Mouse (Mus musculus) frontal cortex, postnatal 25 days (tissue): ENCODE data around the gene Rnf187.

ENCODE experiments used
- DNase-seq, 2 experiments: peaks; one replicate each; pipeline ENCODE4 v3.0.0; 2022; ENCODE audit warnings: low spot score in 2 of 2

The Rnf187 gene

GRCm38 (mm10) chr11:58938322-58939087, at the start of gene Rnf187:
Gene Rnf187 (minus strand): TSS chr11:58938916.
- peak; percentile 85 to 86 for DNase-seq

GRCm38 (mm10) chr11:58985299-58985917, 46.7 kb upstream of the Rnf187 start:
- no peak for DNase-seq

GRCm38 (mm10) chr11:58984657-58985056, 45.9 kb upstream of the Rnf187 start:
- no peak for DNase-seq

GRCm38 (mm10) chr11:58983691-58984341, 45.1 kb upstream of the Rnf187 start:
- no peak for DNase-seq

- no peak for DNase-seq
Observed at GRCm38 (mm10) chr11:58982471-58983097, 43.9 kb upstream of the Rnf187 start.

- peak in 1 of 2 experiments; percentile 55 for DNase-seq
Observed at GRCm38 (mm10) chr11:58981541-58982447, 43.1 kb upstream of the Rnf187 start.

- no peak for DNase-seq
Observed at GRCm38 (mm10) chr11:58980381-58980990, 41.8 kb upstream of the Rnf187 start.

- no peak for DNase-seq
Observed at GRCm38 (mm10) chr11:58979661-58980060, 40.9 kb upstream of the Rnf187 start.

GRCm38 (mm10) chr11:58979183-58979582, 40.5 kb upstream of the Rnf187 start:
- DNase-seq, result no peak

GRCm38 (mm10) chr11:58978706-58979030, 40.0 kb upstream of the Rnf187 start:
- no peak for DNase-seq

- DNase-seq, result peak in 1 of 2 experiments; percentile 56
Observed at GRCm38 (mm10) chr11:58978027-58978705, 39.5 kb upstream of the Rnf187 start, which contains the start of gene Trim11. Gene Trim11 (plus strand): TSS chr11:58978093.

GRCm38 (mm10) chr11:58977607-58978026, 38.9 kb upstream of the Rnf187 start:
- DNase-seq, result no peak

GRCm38 (mm10) chr11:58977150-58977549, 38.4 kb upstream of the Rnf187 start:
- DNase-seq, result no peak

- DNase-seq, result no peak
Observed at GRCm38 (mm10) chr11:58974414-58974813, 35.7 kb upstream of the Rnf187 start.

GRCm38 (mm10) chr11:58971796-58972195, 33.1 kb upstream of the Rnf187 start:
- no peak for DNase-seq

- DNase-seq, result no peak
Observed at GRCm38 (mm10) chr11:58970831-58971530, 32.3 kb upstream of the Rnf187 start.

- no peak for DNase-seq
Observed at GRCm38 (mm10) chr11:58969659-58970058, 30.9 kb upstream of the Rnf187 start.

GRCm38 (mm10) chr11:58969027-58969426, 30.3 kb upstream of the Rnf187 start:
- DNase-seq, result no peak

- DNase-seq, result no peak
Observed at GRCm38 (mm10) chr11:58968551-58968950, 29.8 kb upstream of the Rnf187 start.

- no peak for DNase-seq
Observed at GRCm38 (mm10) chr11:58967346-58967745, 28.6 kb upstream of the Rnf187 start.
